Mouse (Mus musculus) heart, postnatal 0 days (tissue): ENCODE measurements at regions not wholly inside any gene's neighbourhood (a gene's known extent, or its start where the extent isn't known, plus 50 kb on each side); places are given as distances from the start of the nearest gene placed in this dataset.

Experiments
- CTCF ChIP-seq: IDR thresholded peaks from 2 replicates; pipeline ENCODE4 v1.5.1; 2016; ENCODE audit warnings: antibody characterized with exemption, control low read depth, low read depth
- EP300 ChIP-seq: IDR thresholded peaks from 2 replicates; pipeline ENCODE4 v1.6.1; 2016; ENCODE audit warnings: antibody characterized with exemption, low read depth

- TF ChIP-seq CTCF, result no peak
- no peak for TF ChIP-seq EP300
These were observed 155.7 kb upstream of the Arid2 start for GRCm38 (mm10) chr15:96131582-96132091.
